Mouse (Mus musculus): ENCODE results near the gene Dnaja3. TPM values are rescaled to one million over a fixed set of nuclear protein-coding genes. Genes with fewer than 3 reads are reported as not detected.

The Dnaja3 gene
- total and polyA plus RNA-seq, 2 experiments from 2014 or later: 99.6 to 103 TPM

DNA sequence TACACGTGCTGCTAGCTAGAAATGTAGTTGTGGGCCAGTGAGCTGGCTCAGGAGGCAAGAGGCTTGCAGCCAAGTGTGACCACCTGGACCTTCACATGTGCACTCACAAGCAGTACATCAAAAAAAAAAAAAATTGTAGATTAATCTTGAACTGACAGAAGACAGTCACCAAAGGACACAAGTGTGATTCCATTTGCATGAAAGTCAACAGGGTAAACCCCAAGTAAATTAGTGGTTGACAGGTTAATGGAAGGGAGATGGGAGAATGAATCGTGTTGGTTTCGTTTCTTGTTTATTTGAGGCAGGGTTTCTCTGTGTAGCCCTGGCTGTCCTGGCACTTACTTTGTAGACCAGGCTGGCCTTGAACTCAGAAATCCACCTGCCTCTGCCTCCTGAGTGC lies 78.1 kb downstream of the Dnaja3 start:
- WGBS: 78% methylated on average over 3 of the region's 3 CpGs
- H3K9ac ChIP-seq (replicated peaks; ENCODE audit: low read depth, low read length): no peak overlapping the region
- H3K9me3 ChIP-seq (replicated peaks; ENCODE audit: control insufficient read depth, low read length): no peaks in the 10 kb centered on the region
- no peaks in the 10 kb centered on the region; the same call in 1 of the 2 replicates for H3K4me1 ChIP-seq (ENCODE audit: control insufficient read depth, insufficient read depth)
- no peak overlapping the region; the same call in 1 of the 2 replicates for H3K4me3 ChIP-seq (ENCODE audit: low read depth, low read length)
- H3K27me3 ChIP-seq (ENCODE audit: control insufficient read depth, insufficient read depth, low read length): no peaks in the 10 kb centered on the region
- TF ChIP-seq EP300 (IDR thresholded peaks at IDR 0.05; ENCODE audit: low read depth): no peak
- TF ChIP-seq CTCF (IDR thresholded peaks at IDR 0.05; ENCODE audit: low read depth): no peak
- H3K27ac ChIP-seq (ENCODE audit: low read depth): no peak overlapping the region
- peak overlapping the region; percentile 77; the same call in 1 of the 2 replicates for H3K4me2 ChIP-seq (ENCODE audit: low read depth, low read length)
- no peak for ATAC-seq (ENCODE audit: insufficient read depth, low read depth)
- no peak for DNase-seq (ENCODE audit: low spot score)
- H3K36me3 ChIP-seq (replicated peaks; ENCODE audit: control insufficient read depth, insufficient read depth, low read length): 0 out of 2 replicates have a peak, but pooled peaks cover 3% of the 10 kb centered on the region

GRCm38 (mm10) chr16:4718753-4719518 lies 79.1 kb downstream of the Dnaja3 start, which contains the start of gene Nmral1:
TSS of gene Nmral1 (minus strand) at chr16:4719356.
- 9% methylated on average over 33 of the region's 33 CpGs for WGBS
- TF ChIP-seq CTCF (IDR thresholded peaks at IDR 0.05; ENCODE audit: low read depth): no peak
- no peak for TF ChIP-seq EP300 (IDR thresholded peaks at IDR 0.05; ENCODE audit: low read depth)
- no peaks in the 10 kb centered on the region for H3K36me3 ChIP-seq (replicated peaks; ENCODE audit: control insufficient read depth, insufficient read depth, low read length)
- no peaks in the 10 kb centered on the region; the same call in 1 of the 2 replicates for H3K4me1 ChIP-seq (ENCODE audit: control insufficient read depth, insufficient read depth)
- peak within 1 kb of the TSS; percentile 57 for H3K4me3 ChIP-seq (ENCODE audit: low read depth, low read length)
- no peaks in the 10 kb centered on the region for H3K27me3 ChIP-seq (ENCODE audit: control insufficient read depth, insufficient read depth, low read length)
- peak; percentile 84 for ATAC-seq (ENCODE audit: insufficient read depth, low read depth)
- DNase-seq (ENCODE audit: low spot score): peak; percentile 41
- peak within 1 kb of the TSS; percentile 61 for H3K9ac ChIP-seq (replicated peaks; ENCODE audit: low read depth, low read length)
- no peak within 1 kb of the TSS for H3K27ac ChIP-seq (ENCODE audit: low read depth)
- H3K4me2 ChIP-seq (ENCODE audit: low read depth, low read length): peak within 1 kb of the TSS; percentile 77
- no peaks in the 10 kb centered on the region for H3K9me3 ChIP-seq (replicated peaks; ENCODE audit: control insufficient read depth, low read length)

- Histone ChIP-seq H3K4me1 (ENCODE audit: control insufficient read depth, insufficient read depth) (peaks cover 2% of the 10 kb centered on the region; the same call in 1 of the 2 replicates), H3K27ac (ENCODE audit: low read depth) (peak overlapping the region; percentile 56; the same call in 1 of the 2 replicates), H3K9me3 (replicated peaks; ENCODE audit: control insufficient read depth, low read length) (no peaks in the 10 kb centered on the region), H3K27me3 (ENCODE audit: control insufficient read depth, insufficient read depth, low read length) (no peaks in the 10 kb centered on the region), H3K4me2 (ENCODE audit: low read depth, low read length) (0 out of 2 replicates have a peak overlapping the region, but pooled peaks have one; percentile 10), H3K36me3 (replicated peaks; ENCODE audit: control insufficient read depth, insufficient read depth, low read length) (no peaks in the 10 kb centered on the region), H3K4me3 (ENCODE audit: low read depth, low read length) (no peak overlapping the region), H3K9ac (replicated peaks; ENCODE audit: low read depth, low read length) (no peak overlapping the region)
- ATAC-seq (ENCODE audit: insufficient read depth, low read depth): no peak
- no peak for DNase-seq (ENCODE audit: low spot score)
- TF ChIP-seq EP300 (IDR thresholded peaks at IDR 0.05; ENCODE audit: low read depth) (no peak), CTCF (IDR thresholded peaks at IDR 0.05; ENCODE audit: low read depth) (no peak)
- 64% methylated on average over 7 of the region's 7 CpGs for WGBS
Measured at GRCm38 (mm10) chr16:4722128-4722914, 82.5 kb downstream of the Dnaja3 start.

DNA sequence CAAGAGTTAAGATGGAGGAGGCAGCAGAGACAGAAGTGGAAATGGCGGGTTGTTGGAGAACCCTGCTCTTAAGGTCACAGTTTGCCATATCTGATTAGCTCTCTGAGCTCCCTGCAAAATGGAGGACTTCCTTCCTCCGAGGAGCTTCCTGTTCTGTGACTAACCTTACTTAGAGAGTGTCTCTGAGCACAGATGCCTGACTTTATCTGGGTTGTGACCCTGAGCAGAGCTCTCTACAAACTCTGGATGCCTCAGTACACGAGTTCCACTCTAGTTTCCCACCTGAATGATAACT lies 83.1 kb downstream of the Dnaja3 start:
- TF ChIP-seq CTCF (IDR thresholded peaks at IDR 0.05; ENCODE audit: low read depth) (no peak), EP300 (IDR thresholded peaks at IDR 0.05; ENCODE audit: low read depth) (no peak)
- Histone ChIP-seq H3K4me2 (ENCODE audit: low read depth, low read length) (no peak overlapping the region), H3K4me3 (ENCODE audit: low read depth, low read length) (no peak overlapping the region), H3K27ac (ENCODE audit: low read depth) (peak overlapping the region; percentile 56; the same call in 1 of the 2 replicates), H3K9ac (replicated peaks; ENCODE audit: low read depth, low read length) (no peak overlapping the region), H3K4me1 (ENCODE audit: control insufficient read depth, insufficient read depth) (peaks cover 7% of the 10 kb centered on the region), H3K9me3 (replicated peaks; ENCODE audit: control insufficient read depth, low read length) (no peaks in the 10 kb centered on the region), H3K36me3 (replicated peaks; ENCODE audit: control insufficient read depth, insufficient read depth, low read length) (no peaks in the 10 kb centered on the region), H3K27me3 (ENCODE audit: control insufficient read depth, insufficient read depth, low read length) (no peaks in the 10 kb centered on the region)
- ATAC-seq (ENCODE audit: insufficient read depth, low read depth) (no peak), DNase-seq (ENCODE audit: low spot score) (no peak)
- 38% methylated on average over 3 of the region's 3 CpGs for WGBS

GRCm38 (mm10) chr16:4725266-4725665 lies 85.5 kb downstream of the Dnaja3 start:
- no peak overlapping the region for H3K9ac ChIP-seq (replicated peaks; ENCODE audit: low read depth, low read length)
- H3K4me1 ChIP-seq (ENCODE audit: control insufficient read depth, insufficient read depth): peaks cover 11% of the 10 kb centered on the region
- no peak overlapping the region for H3K27ac ChIP-seq (ENCODE audit: low read depth)
- WGBS: 59% methylated on average over 4 of the region's 4 CpGs
- H3K27me3 ChIP-seq (ENCODE audit: control insufficient read depth, insufficient read depth, low read length): no peaks in the 10 kb centered on the region
- TF ChIP-seq CTCF (IDR thresholded peaks at IDR 0.05; ENCODE audit: low read depth) (no peak), EP300 (IDR thresholded peaks at IDR 0.05; ENCODE audit: low read depth) (no peak)
- no peaks in the 10 kb centered on the region for H3K36me3 ChIP-seq (replicated peaks; ENCODE audit: control insufficient read depth, insufficient read depth, low read length)
- H3K4me2 ChIP-seq (ENCODE audit: low read depth, low read length): no peak overlapping the region
- H3K9me3 ChIP-seq (replicated peaks; ENCODE audit: control insufficient read depth, low read length): no peaks in the 10 kb centered on the region
- no peak overlapping the region for H3K4me3 ChIP-seq (ENCODE audit: low read depth, low read length)
- DNase-seq (ENCODE audit: low spot score) (no peak), ATAC-seq (ENCODE audit: insufficient read depth, low read depth) (no peak)

All from heart, postnatal 0 days (tissue).